Mouse (Mus musculus) ES-E14 (cell line): ENCODE results near the gene Gadd45b. TPM values are rescaled to one million over a fixed set of nuclear protein-coding genes. Genes with fewer than 3 reads are reported as not detected.

Experiments used
- DNase-seq: peaks from one replicate; pipeline ENCODE4 v3.0.0-alpha.2; 2013; ENCODE audit warnings: low read depth, low spot score
- H3K27ac ChIP-seq: 2 replicates; pipeline ENCODE4 v1.5.1; 2012; ENCODE audit warnings: low read depth, mild to moderate bottlenecking, low read length, moderate library complexity, mixed read lengths; ENCODE audit not compliant: poor library complexity, insufficient read depth, severe bottlenecking
- H3K36me3 ChIP-seq: 2 replicates; pipeline ENCODE4 v1.6.1; 2012; ENCODE audit warnings: mild to moderate bottlenecking, low read length, moderate library complexity, mixed read lengths; ENCODE audit not compliant: control insufficient read depth, poor library complexity, insufficient read depth, severe bottlenecking
- H3K4me1 ChIP-seq, 2 experiments: fragments of 150-350 bp in 1 of 2; sonication (generic) in 1 of 2; 2 replicates each; pipeline ENCODE4 v1.6.1; 2012; ENCODE audit warnings: low read length in 2 of 2, mild to moderate bottlenecking in 1 of 2, mixed read lengths in 1 of 2; ENCODE audit not compliant: control insufficient read depth in 2 of 2, insufficient read depth in 2 of 2, poor library complexity in 1 of 2
- H3K4me3 ChIP-seq, 2 experiments: fragments of 150-350 bp in 1 of 2; sonication (generic) in 1 of 2; 2 replicates each; pipeline ENCODE4 v1.5.1; 2012; ENCODE audit warnings: low read length in 2 of 2, low read depth in 1 of 2, mild to moderate bottlenecking in 1 of 2, mixed read lengths in 1 of 2; ENCODE audit not compliant: insufficient read depth in 1 of 2, poor library complexity in 1 of 2, severe bottlenecking in 1 of 2
- H3K9ac ChIP-seq: 2 replicates; pipeline ENCODE4 v1.6.1; 2012; ENCODE audit warnings: low read depth, mild to moderate bottlenecking, low read length, mixed read lengths; ENCODE audit not compliant: poor library complexity, insufficient read depth, severe bottlenecking
- H3K9me3 ChIP-seq: fragments of 150-350 bp; sonication (generic); 2 replicates; pipeline ENCODE4 v1.6.1; 2012; ENCODE audit warnings: low read depth, mild to moderate bottlenecking, low read length; ENCODE audit not compliant: control insufficient read depth, insufficient read depth
- CHD2 ChIP-seq: IDR thresholded peaks from 2 replicates; pipeline ENCODE4 v1.6.1; 2014; ENCODE audit warnings: mild to moderate bottlenecking, low read depth, low read length, inconsistent platforms
- HCFC1 ChIP-seq: IDR thresholded peaks from 2 replicates; pipeline ENCODE4 v1.6.1; 2012; ENCODE audit warnings: low read length, inconsistent platforms, borderline replicate concordance; ENCODE audit not compliant: insufficient read depth
- MAFK ChIP-seq: IDR thresholded peaks from 2 replicates; pipeline ENCODE4 v1.6.1; 2014; ENCODE audit warnings: mild to moderate bottlenecking, low read depth, low read length, inconsistent platforms; ENCODE audit not compliant: insufficient read depth
- ZC3H11A ChIP-seq: IDR thresholded peaks from 2 replicates; pipeline ENCODE4 v1.6.1; 2012; ENCODE audit warnings: low read depth, mild to moderate bottlenecking, inconsistent platforms, low read length, borderline replicate concordance
- ZNF384 ChIP-seq: IDR thresholded peaks from 2 replicates; pipeline ENCODE4 v1.6.1; 2012; ENCODE audit warnings: low read depth, low read length, inconsistent platforms
- in situ Hi-C, 2 experiments: fragments of 600-800 bp; cut with MboI; formaldehyde crosslinking; loops; one replicate each; pipeline ENCODE4 v1.15.1; 2025; ENCODE audit warnings: low sequenced_read_pairs in 2 of 2, inconsistent platforms in 1 of 2; ENCODE audit not compliant: unreplicated experiment in 2 of 2
- total RNA-seq: library from RNA; depleted of rRNA; stranded (reverse); fragments of 300-350 nt; gene quantifications from 2 replicates; pipeline ENCODE4 v1.2.3, GENCODE M21; 2012

The Gadd45b gene
- total RNA-seq, 1 experiment: 36.0 TPM

- no peak for TF ChIP-seq MAFK
- TF ChIP-seq ZC3H11A: no peak
- TF ChIP-seq HCFC1: no peak
- no peak for TF ChIP-seq ZNF384
- TF ChIP-seq CHD2: no peak
- peak overlapping the region; percentile 18; the same call in 1 of the 2 replicates for H3K9ac ChIP-seq
- no peak for DNase-seq
- H3K9me3 ChIP-seq: no peaks in the 10 kb centered on the region
- no peaks in the 10 kb centered on the region for H3K36me3 ChIP-seq
- in situ Hi-C loops: no loop called here
- no peak overlapping the region; the same call in 1 of the 2 replicates for H3K27ac ChIP-seq
- H3K4me3 ChIP-seq: peak overlapping the region; percentile 32 to 38; a peak in 3 of 4 replicates
- H3K4me1 ChIP-seq: peaks cover 24 to 50% of the 10 kb centered on the region in 2 experiments
Measured at GRCm38 (mm10) chr10:80938831-80939550, 9.1 kb downstream of the Gadd45b start.

GRCm38 (mm10) chr10:80939671-80940070 lies 9.8 kb downstream of the Gadd45b start:
- no peak for TF ChIP-seq ZC3H11A
- in situ Hi-C loops: no loop called here
- Histone ChIP-seq H3K4me3 (peak overlapping the region; percentile 32 to 38), H3K4me1 (peaks cover 22 to 46% of the 10 kb centered on the region in 2 experiments), H3K9ac (peak overlapping the region; percentile 29; the same call in 1 of the 2 replicates), H3K9me3 (no peaks in the 10 kb centered on the region), H3K27ac (peak overlapping the region; percentile 89), H3K36me3 (no peaks in the 10 kb centered on the region)
- DNase-seq: peak; percentile 76

GRCm38 (mm10) chr10:80940320-80940987 lies 10.6 kb downstream of the Gadd45b start:
- H3K27ac ChIP-seq: peak overlapping the region; percentile 89
- H3K4me1 ChIP-seq: peaks cover 20 to 44% of the 10 kb centered on the region in 2 experiments
- in situ Hi-C loops: no loop called here
- peak overlapping the region; percentile 30 to 32; a peak in 3 of 4 replicates for H3K4me3 ChIP-seq
- TF ChIP-seq CHD2 (no peak), ZC3H11A (no peak), HCFC1 (no peak), ZNF384 (no peak), MAFK (no peak)
- DNase-seq: peak; percentile 65
- H3K9ac ChIP-seq: peak overlapping the region; percentile 29; the same call in 1 of the 2 replicates
- no peaks in the 10 kb centered on the region for H3K36me3 ChIP-seq
- H3K9me3 ChIP-seq: no peaks in the 10 kb centered on the region

- peaks cover 20 to 40% of the 10 kb centered on the region in 2 experiments for H3K4me1 ChIP-seq
- no peak for DNase-seq
- no peaks in the 10 kb centered on the region for H3K9me3 ChIP-seq
- in situ Hi-C loops: no loop called here
- peak overlapping the region; percentile 89 for H3K27ac ChIP-seq
- no peaks in the 10 kb centered on the region for H3K36me3 ChIP-seq
- peak overlapping the region; percentile 19; the same call in 1 of the 2 replicates for H3K9ac ChIP-seq
- TF ChIP-seq MAFK (no peak), CHD2 (no peak), ZNF384 (no peak), HCFC1 (no peak), ZC3H11A (no peak)
- H3K4me3 ChIP-seq: peak overlapping the region in 1 of 2 experiments; percentile 32; a peak in 2 of 4 replicates
Measured at GRCm38 (mm10) chr10:80940988-80941347, 11.1 kb downstream of the Gadd45b start.
